Mouse (Mus musculus) left cerebral cortex, adult 8-10 months (tissue): ENCODE measurements at regions not wholly inside any gene's neighbourhood (a gene's known extent, or its start where the extent isn't known, plus 50 kb on each side); places are given as distances from the start of the nearest gene placed in this dataset.
"Not testable (repeated sequence)": the region's sequence is repeated elsewhere in the genome, so short reads cannot be mapped to it uniquely, and the experiment has no call there.

ENCODE experiments used
- DNase-seq, 2 experiments: peaks; one replicate each; pipeline ENCODE4 v3.0.0; 2022; ENCODE audit warnings: low spot score in 2 of 2

GRCm38 (mm10) chr9:43857988-43858387 is 114.2 kb downstream of the Nectin1 start:
- no peak for DNase-seq

GRCm38 (mm10) chr9:43858761-43859160 is 115.0 kb downstream of the Nectin1 start:
- DNase-seq = no peak

GRCm38 (mm10) chr9:43860264-43860663 is 116.5 kb downstream of the Nectin1 start:
- no peak for DNase-seq

- no peak for DNase-seq
Observed at GRCm38 (mm10) chr9:43861375-43861774, 117.6 kb downstream of the Nectin1 start.

- DNase-seq = not testable (repeated sequence)
Observed at GRCm38 (mm10) chr9:43862034-43862433, 118.2 kb downstream of the Nectin1 start.

- DNase-seq = no peak
Observed at GRCm38 (mm10) chr9:43863609-43864397, 120.0 kb downstream of the Nectin1 start.

GRCm38 (mm10) chr9:43866802-43867201 is 123.0 kb downstream of the Nectin1 start:
- no peak for DNase-seq

GRCm38 (mm10) chr9:43873841-43874240 is 130.1 kb downstream of the Nectin1 start:
- no peak for DNase-seq

- DNase-seq = no peak
Observed at GRCm38 (mm10) chr9:43874332-43874731, 130.5 kb downstream of the Nectin1 start.

- DNase-seq = peak in 1 of 2 experiments; percentile 19
Observed at GRCm38 (mm10) chr9:43879220-43879968, 135.6 kb downstream of the Nectin1 start.

- peak; percentile 60 to 83 for DNase-seq
Observed at GRCm38 (mm10) chr9:43879969-43880396, 136.2 kb downstream of the Nectin1 start.

- no peak for DNase-seq
Observed at GRCm38 (mm10) chr9:43893086-43893485, 149.3 kb downstream of the Nectin1 start.

GRCm38 (mm10) chr9:43899239-43899638 is 143.9 kb upstream of the Thy1 start:
- DNase-seq = no peak

GRCm38 (mm10) chr9:43908325-43908724 is 134.9 kb upstream of the Thy1 start:
- DNase-seq = no peak

- DNase-seq = no peak
Observed at GRCm38 (mm10) chr9:43915015-43915414, 128.2 kb upstream of the Thy1 start.

- no peak for DNase-seq
Observed at GRCm38 (mm10) chr9:43917467-43917866, 125.7 kb upstream of the Thy1 start.

- DNase-seq = no peak
Observed at GRCm38 (mm10) chr9:43919010-43919409, 124.2 kb upstream of the Thy1 start.

GRCm38 (mm10) chr9:43920053-43920754 is 123.0 kb upstream of the Thy1 start:
- DNase-seq = peak; percentile 44 to 70

- DNase-seq = no peak
Observed at GRCm38 (mm10) chr9:43922231-43922630, 121.0 kb upstream of the Thy1 start.

- DNase-seq = no peak
Observed at GRCm38 (mm10) chr9:43923088-43923487, 120.1 kb upstream of the Thy1 start.

- no peak for DNase-seq
Observed at GRCm38 (mm10) chr9:43924795-43925194, 118.4 kb upstream of the Thy1 start.
